Mouse (Mus musculus) cortical plate, adult 2 months (tissue): ENCODE measurements at regions not wholly inside any gene's neighbourhood (a gene's known extent, or its start where the extent isn't known, plus 50 kb on each side); places are given as distances from the start of the nearest gene placed in this dataset.

Experiments
- CTCF ChIP-seq: fragments of 200-500 bp; IDR thresholded peaks from 2 replicates; pipeline ENCODE4 v1.5.1; 2011; ENCODE audit warnings: mild to moderate bottlenecking, control low read depth, low read length; ENCODE audit not compliant: insufficient read depth; ENCODE audit errors: extremely low read depth
- POLR2A ChIP-seq: fragments of 200-500 bp; IDR thresholded peaks from 2 replicates; pipeline ENCODE4 v1.6.1; 2011; ENCODE audit warnings: mild to moderate bottlenecking, low read length, control low read depth; ENCODE audit not compliant: insufficient read depth; ENCODE audit errors: extremely low read depth

DNA sequence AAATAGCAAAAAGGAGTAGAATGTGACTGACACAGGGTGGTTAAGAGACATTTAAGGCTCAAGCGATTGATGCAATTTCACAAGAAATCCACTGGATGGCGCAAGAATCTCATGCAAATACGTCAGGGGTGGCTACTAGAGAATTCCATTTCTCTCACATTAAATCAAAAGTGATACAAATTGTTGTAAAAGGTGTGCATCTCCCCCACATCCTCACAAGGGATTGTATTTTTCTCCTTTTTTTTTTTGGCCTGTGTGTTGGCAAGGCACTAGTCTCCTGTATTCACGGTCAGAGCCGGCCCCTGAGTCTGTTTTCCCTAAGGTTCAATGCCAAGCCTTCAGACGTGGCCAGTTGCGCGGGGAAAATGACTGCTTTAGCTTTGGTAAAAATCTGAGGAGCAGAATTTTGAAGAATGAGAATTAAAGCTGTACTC lies 253.0 kb downstream of the Lmx1a start:
- peak; percentile 58; the same call in 1 of the 2 replicates for TF ChIP-seq CTCF
- TF ChIP-seq POLR2A, result no peak
